Mouse (Mus musculus) heart, postnatal 0 days (tissue): ENCODE measurements at regions not wholly inside any gene's neighbourhood (a gene's known extent, or its start where the extent isn't known, plus 50 kb on each side); places are given as distances from the start of the nearest gene placed in this dataset.

ENCODE experiments used
- CTCF ChIP-seq: IDR thresholded peaks from 2 replicates; pipeline ENCODE4 v1.5.1; 2016; ENCODE audit warnings: antibody characterized with exemption, control low read depth, low read depth
- EP300 ChIP-seq: IDR thresholded peaks from 2 replicates; pipeline ENCODE4 v1.6.1; 2016; ENCODE audit warnings: antibody characterized with exemption, low read depth

DNA sequence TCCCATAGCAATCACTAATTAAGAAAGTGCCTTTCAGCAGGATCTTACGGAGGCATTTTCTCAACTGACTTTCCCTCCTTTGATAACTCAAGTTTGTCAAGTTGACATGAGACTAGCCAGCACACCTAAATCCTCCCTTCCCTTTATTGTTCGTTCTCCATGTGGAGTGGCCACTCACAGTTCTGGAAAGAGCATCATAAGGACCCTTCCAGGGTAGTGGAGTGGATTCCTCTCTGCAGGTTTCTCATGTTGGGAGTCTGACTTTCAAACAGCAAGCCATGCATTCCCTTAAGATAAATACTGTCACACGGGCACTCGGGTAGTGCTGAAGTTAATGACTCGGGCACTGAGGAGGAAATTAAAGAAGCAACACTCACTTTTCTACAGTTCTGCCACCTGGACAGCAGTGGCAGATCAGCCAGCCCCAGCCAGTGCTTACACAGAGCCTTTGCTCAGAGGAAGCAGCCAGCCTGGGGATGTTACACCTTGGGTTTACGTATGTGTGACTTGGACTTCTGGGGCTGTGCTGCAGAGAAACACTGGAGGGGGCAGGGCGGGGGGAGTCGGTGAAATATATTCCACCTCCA, 432.8 kb upstream of the Kazn start:
- TF ChIP-seq CTCF (no peak), EP300 (no peak)
